Mouse (Mus musculus): ENCODE results near the gene Ms4a14. TPM values are rescaled to one million over a fixed set of nuclear protein-coding genes. Genes with fewer than 3 reads are reported as not detected.
A peak's percentile ranks its signal among the peaks of the same experiment; 100 is the strongest.
"Not testable (repeated sequence)": the region's sequence is repeated elsewhere in the genome, so short reads cannot be mapped to it uniquely, and the experiment has no call there.

Gene Ms4a14
- total RNA-seq, 2 experiments from 2014 or later, result 0.13 TPM; not detected in 1

DNA sequence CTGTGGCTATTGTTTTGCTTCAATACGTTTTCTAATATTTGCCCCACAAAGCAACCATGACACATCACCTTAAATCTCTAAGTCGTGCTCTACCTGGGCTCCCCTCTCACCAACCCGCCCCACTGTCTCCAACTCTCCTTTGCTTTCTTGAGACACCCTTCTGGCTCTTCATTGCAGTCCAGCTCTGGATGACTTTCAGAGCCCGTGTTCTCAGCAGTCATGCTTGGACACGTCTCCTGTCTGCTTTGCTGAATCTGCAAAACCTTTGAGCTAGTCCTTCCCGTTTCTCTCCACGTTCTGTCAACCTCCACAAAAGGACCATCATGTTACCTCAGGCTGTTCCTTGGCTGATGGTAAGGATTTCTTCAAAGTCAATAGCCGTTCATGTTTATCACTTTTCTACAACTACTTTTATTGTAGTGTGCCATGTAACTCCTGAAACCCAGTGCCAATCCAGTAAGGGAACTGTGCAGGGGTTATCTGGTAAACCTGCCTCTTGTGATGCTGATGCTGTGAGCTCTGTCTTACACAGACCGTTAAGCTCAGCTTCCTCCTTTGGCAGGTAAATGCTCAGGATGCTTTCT lies 49.6 kb downstream of the Ms4a14 start:
- no peak for ATAC-seq (ENCODE audit: poor library complexity, severe bottlenecking)

DNA sequence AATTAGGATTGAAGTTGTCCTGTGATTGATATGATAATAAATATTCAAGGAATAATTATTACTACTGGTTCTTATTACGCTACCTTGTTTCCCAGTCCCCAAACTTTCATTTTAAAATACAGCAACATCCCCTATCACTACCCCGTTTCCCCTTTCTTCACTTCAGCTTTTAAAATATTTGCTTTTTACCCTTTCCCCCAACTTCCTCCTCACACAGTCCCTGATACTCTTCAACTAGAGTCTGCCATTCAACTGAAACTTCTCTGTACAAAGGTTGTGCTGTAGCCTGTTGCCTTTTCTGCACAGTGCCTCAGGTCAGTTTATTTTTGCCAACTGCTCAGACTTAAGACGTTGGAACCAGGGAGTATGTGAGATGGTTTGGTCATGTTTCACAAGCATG lies 50.7 kb downstream of the Ms4a14 start:
- ATAC-seq (ENCODE audit: poor library complexity, severe bottlenecking), result peak; percentile 45; the same call in 1 of the 2 replicates

- ATAC-seq (ENCODE audit: poor library complexity, severe bottlenecking), result not testable (repeated sequence)
Observed at GRCm38 (mm10) chr19:11262932-11263331, 51.3 kb downstream of the Ms4a14 start.

DNA sequence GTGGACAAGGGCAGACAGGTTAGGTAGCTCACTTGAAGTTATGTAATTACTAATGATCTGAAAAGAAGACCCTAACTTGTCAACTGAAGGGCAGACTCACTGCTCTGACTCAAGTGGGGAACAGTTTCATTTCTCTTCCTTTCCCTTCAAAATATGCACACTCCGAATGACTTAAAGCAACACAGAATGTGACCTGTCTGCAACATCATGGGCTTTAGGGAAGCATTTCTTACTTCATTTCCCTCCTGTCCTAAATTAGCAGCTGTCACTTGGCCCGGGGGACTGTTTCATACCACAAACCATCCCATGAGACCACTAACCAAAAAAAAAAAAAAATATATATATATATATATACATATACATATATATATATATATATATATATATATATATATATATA lies 52.7 kb downstream of the Ms4a14 start:
- no peak for ATAC-seq (ENCODE audit: poor library complexity, severe bottlenecking)

Other genes with a start within 250 kb of the Ms4a14 start
- gene Ms4a8a, start 233.4 kb downstream of the Ms4a14 start, total RNA-seq (2015), result 81.1 and 96.0 TPM in 2 replicates
- gene Ms4a8a, start 233.4 kb downstream of the Ms4a14 start, total RNA-seq (2017), result 52.4 and 55.6 TPM in 2 replicates
- gene 1700017D01Rik, start 183.6 kb downstream of the Ms4a14 start, total RNA-seq (2015), result not detected in 2 replicates
- gene 1700017D01Rik, start 183.6 kb downstream of the Ms4a14 start, total RNA-seq (2017), result not detected in 2 replicates
- not detected in 2 replicates for gene 1700025F22Rik, start 149.1 kb downstream of the Ms4a14 start, total RNA-seq (2015)
- gene 1700025F22Rik, start 149.1 kb downstream of the Ms4a14 start, total RNA-seq (2017), result not detected in 2 replicates
- gene Ms4a13, start 117.7 kb downstream of the Ms4a14 start, total RNA-seq (2015), result not detected in 2 replicates
- not detected in 2 replicates for gene Ms4a13, start 117.7 kb downstream of the Ms4a14 start, total RNA-seq (2017)
- not detected in 2 replicates for gene Ms4a12, start 82.0 kb downstream of the Ms4a14 start, total RNA-seq (2015)
- not detected in 2 replicates for gene Ms4a12, start 82.0 kb downstream of the Ms4a14 start, total RNA-seq (2017)
- gene Ms4a1, start 48.2 kb downstream of the Ms4a14 start, total RNA-seq (2015), result 0.07 TPM in 1 of 2 replicates, not detected in the other
- gene Ms4a1, start 48.2 kb downstream of the Ms4a14 start, total RNA-seq (2017), result 0.08 and 0.18 TPM in 2 replicates
- not detected in 2 replicates for gene Ms4a5, start 30.6 kb downstream of the Ms4a14 start, total RNA-seq (2015)
- gene Ms4a5, start 30.6 kb downstream of the Ms4a14 start, total RNA-seq (2017), result not detected in 2 replicates
- 1.7 and 3.0 TPM in 2 replicates for gene Ms4a7, start 21.7 kb upstream of the Ms4a14 start, total RNA-seq (2015)
- gene Ms4a7, start 21.7 kb upstream of the Ms4a14 start, total RNA-seq (2017), result 1.7 and 2.4 TPM in 2 replicates
- gene Ms4a4a, start 61.1 kb upstream of the Ms4a14 start, total RNA-seq (2015), result 35.8 and 41.7 TPM in 2 replicates
- 6.0 and 7.4 TPM in 2 replicates for gene Ms4a4a, start 61.1 kb upstream of the Ms4a14 start, total RNA-seq (2017)
- 412 and 535 TPM in 2 replicates for gene Ms4a4c, start 90.3 kb upstream of the Ms4a14 start, total RNA-seq (2015)
- gene Ms4a4c, start 90.3 kb upstream of the Ms4a14 start, total RNA-seq (2017), result 446 and 496 TPM in 2 replicates
- gene Ms4a4b, start 129.1 kb upstream of the Ms4a14 start, total RNA-seq (2015), result 53.5 and 63.3 TPM in 2 replicates
- 17.0 and 32.8 TPM in 2 replicates for gene Ms4a4b, start 129.1 kb upstream of the Ms4a14 start, total RNA-seq (2017)
- 815 and 879 TPM in 2 replicates for gene Ms4a6c, start 154.9 kb upstream of the Ms4a14 start, total RNA-seq (2015)
- gene Ms4a6c, start 154.9 kb upstream of the Ms4a14 start, total RNA-seq (2017), result 614 and 767 TPM in 2 replicates
- gene Gm8369, start 171.5 kb upstream of the Ms4a14 start, total RNA-seq (2015), result 16.9 and 21.9 TPM in 2 replicates
- 10.4 and 12.3 TPM in 2 replicates for gene Gm8369, start 171.5 kb upstream of the Ms4a14 start, total RNA-seq (2017)
- 242 and 270 TPM in 2 replicates for gene Ms4a6b, start 202.1 kb upstream of the Ms4a14 start, total RNA-seq (2015)
- gene Ms4a6b, start 202.1 kb upstream of the Ms4a14 start, total RNA-seq (2017), result 138 and 141 TPM in 2 replicates
- 0.21 and 0.54 TPM in 2 replicates for gene Ms4a4d, start 222.3 kb upstream of the Ms4a14 start, total RNA-seq (2015)
- gene Ms4a4d, start 222.3 kb upstream of the Ms4a14 start, total RNA-seq (2017), result 0.53 TPM in 1 of 2 replicates, not detected in the other